Mouse (Mus musculus) kidney, adult 2 months (tissue): ENCODE measurements around the gene Ccdc74a.
A peak's percentile ranks its signal among the peaks of the same experiment; 100 is the strongest.

Experiments used
- CTCF ChIP-seq: fragments of 200-500 bp; conservative IDR thresholded peaks from 2 replicates; pipeline ENCODE4 v1.5.1; 2011; ENCODE audit warnings: low read depth, mild to moderate bottlenecking, control low read depth, low read length, moderate library complexity, mixed read lengths; ENCODE audit not compliant: insufficient read depth, insufficient read length
- POLR2A ChIP-seq: fragments of 200-500 bp; IDR thresholded peaks from one replicate; pipeline ENCODE4 v1.6.1; 2011; ENCODE audit warnings: low read depth, low read length, control low read depth

DNA sequence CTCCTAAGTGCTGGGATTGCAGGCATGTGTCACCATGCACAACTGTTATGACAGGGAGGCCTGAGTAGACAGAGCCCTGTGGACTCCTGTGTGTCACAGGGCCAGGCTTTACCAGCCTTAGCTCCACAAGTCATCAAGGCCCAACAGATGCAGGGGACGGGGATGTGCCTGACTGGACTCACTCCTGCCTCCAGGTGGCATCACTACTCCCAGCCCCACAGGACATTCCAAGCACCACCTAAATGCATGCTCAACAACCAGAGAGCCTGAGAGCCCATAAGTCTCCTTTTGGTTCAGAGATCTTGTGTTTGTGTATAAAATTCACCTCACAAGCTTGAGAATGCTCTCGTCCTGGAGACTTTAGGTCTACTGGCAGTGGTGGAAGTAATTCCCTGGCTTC is 8.7 kb upstream of the Ccdc74a start:
- TF ChIP-seq CTCF (peak; percentile 29; the same call in 1 of the 2 replicates), POLR2A (no peak)
